Mouse (Mus musculus) macrophage (primary cell): Measurements from ENCODE around the gene Lyve1. TPM values are rescaled to one million over a fixed set of nuclear protein-coding genes. Genes with fewer than 3 reads are reported as not detected.
A peak's percentile ranks its signal among the peaks of the same experiment; 100 is the strongest.

Experiments used
- H3K27ac ChIP-seq: fragments of 350-480 bp; formaldehyde crosslinking; 2 replicates; pipeline ENCODE4 v1.9.0; 2021
- H3K36me3 ChIP-seq: fragments of 350-480 bp; formaldehyde crosslinking; 2 replicates; pipeline ENCODE4 v1.9.0; 2021; ENCODE audit errors: inconsistent target
- H3K4me3 ChIP-seq: fragments of 350-480 bp; formaldehyde crosslinking; 2 replicates; pipeline ENCODE4 v1.9.0; 2021; ENCODE audit errors: inconsistent target
- H3K79me2 ChIP-seq: fragments of 350-480 bp; formaldehyde crosslinking; 2 replicates; pipeline ENCODE4 v1.9.0; 2021; ENCODE audit errors: inconsistent target
- WGBS: methylation state at CpG from one replicate; pipeline ENCODE4 v1.1.7; 2026; ENCODE audit warnings: inconsistent platforms; ENCODE audit not compliant: missing documents; 5-methylcytosine and 5-hydroxymethylcytosine counted together
- polyA plus RNA-seq: library from polyadenylated mRNA; stranded (reverse); fragments of 250-400 nt; gene quantifications from 3 replicates; pipeline ENCODE4 v1.2.4, GENCODE M21; 2018; ENCODE audit warnings: inconsistent platforms

The Lyve1 gene
- polyA plus RNA-seq, 1 experiment from 2014 or later, result 0.11 TPM

DNA sequence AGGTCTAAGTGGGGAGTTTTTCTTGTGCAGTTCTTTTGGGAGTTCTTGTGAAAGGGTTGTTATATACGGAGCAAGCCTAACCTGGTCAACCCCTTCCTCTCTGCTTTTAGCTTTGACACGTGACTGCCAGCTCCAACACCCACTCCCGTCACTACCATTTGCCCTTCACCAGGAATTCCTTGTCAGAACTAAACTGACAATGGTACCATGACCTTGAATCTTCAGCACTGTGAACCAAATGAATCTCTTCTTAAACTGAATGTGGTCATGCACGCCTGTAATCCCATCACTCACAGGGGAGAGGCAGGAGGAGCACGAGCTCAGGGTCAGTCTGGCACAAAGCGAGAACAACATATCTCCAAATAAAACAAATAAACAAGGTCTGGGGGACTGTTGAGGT, 4.1 kb upstream of the Lyve1 start:
- no peak overlapping the region for H3K4me3 ChIP-seq
- no peak overlapping the region for H3K27ac ChIP-seq
- H3K79me2 ChIP-seq, result no peaks in the 10 kb centered on the region
- 99% methylated on average over 6 of the region's 6 CpGs for WGBS
- no peaks in the 10 kb centered on the region for H3K36me3 ChIP-seq

DNA sequence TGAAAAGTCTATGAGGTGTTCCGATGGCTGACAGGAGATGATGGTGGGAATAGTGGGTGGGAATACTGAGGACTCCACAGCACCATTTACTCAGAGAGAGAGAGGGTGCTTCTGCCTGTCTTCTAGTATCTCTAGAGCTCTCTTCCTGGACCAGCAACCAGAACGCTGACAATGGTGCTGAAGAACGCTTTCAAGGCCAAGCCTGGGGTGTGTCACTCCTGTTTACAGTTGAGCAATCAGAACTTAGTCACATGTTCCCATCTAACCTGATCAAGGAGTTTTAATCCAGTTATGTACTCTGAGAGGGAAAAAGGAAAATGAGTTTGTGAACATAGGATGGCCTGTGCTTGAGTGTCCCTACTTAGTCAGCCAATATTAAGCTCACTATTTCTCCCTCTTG, 3.0 kb upstream of the Lyve1 start:
- H3K79me2 ChIP-seq, result no peaks in the 10 kb centered on the region
- WGBS, result 95% methylated on average over 3 of the region's 3 CpGs
- no peak overlapping the region for H3K27ac ChIP-seq
- H3K36me3 ChIP-seq, result no peaks in the 10 kb centered on the region
- H3K4me3 ChIP-seq, result no peak overlapping the region

DNA sequence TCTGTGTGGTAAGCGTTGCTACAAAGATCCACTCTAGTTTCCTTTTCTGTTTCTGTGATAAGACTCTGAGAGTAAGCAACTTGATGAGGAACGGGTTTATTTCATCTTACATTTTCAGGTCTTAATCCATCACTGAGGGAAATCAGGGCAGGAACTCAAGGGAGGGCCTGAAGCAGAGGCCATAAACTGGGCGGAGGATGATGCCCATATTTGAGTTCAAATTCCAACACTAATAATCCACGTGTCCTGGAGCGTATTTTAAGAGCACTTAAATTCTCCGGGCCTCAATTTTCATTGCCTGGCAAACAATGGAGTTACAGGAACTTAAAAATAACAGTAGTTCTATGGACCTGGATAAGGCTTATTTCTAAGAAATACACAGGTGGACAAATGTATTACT, 2.5 kb upstream of the Lyve1 start:
- no peaks in the 10 kb centered on the region for H3K36me3 ChIP-seq
- no peaks in the 10 kb centered on the region for H3K79me2 ChIP-seq
- H3K4me3 ChIP-seq, result no peak overlapping the region
- WGBS, result 95% methylated on average over 6 of the region's 6 CpGs
- H3K27ac ChIP-seq, result no peak overlapping the region

DNA sequence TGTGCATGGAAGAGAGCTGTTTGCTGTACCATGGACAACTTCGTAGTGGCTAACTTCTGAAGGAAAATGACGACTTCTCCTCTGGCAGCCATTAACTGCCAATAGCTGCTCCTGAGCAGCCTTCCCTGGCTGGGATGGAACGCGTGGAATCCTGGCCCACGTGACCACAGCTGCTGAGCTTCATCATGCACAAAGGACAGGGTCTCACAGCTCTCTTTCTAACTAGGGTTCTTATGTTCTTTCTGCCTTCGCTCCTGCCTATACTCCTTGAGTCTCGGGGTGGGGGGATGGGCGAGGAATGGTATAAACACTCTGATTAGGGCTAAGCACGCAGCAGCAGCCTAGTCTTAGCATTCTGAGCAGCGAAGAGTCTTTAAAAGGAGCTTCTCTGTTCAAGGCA, 2.0 kb upstream of the Lyve1 start:
- H3K27ac ChIP-seq, result no peak overlapping the region
- 93% methylated on average over 10 of the region's 10 CpGs for WGBS
- H3K79me2 ChIP-seq, result no peaks in the 10 kb centered on the region
- H3K36me3 ChIP-seq, result no peaks in the 10 kb centered on the region
- no peak overlapping the region for H3K4me3 ChIP-seq

DNA sequence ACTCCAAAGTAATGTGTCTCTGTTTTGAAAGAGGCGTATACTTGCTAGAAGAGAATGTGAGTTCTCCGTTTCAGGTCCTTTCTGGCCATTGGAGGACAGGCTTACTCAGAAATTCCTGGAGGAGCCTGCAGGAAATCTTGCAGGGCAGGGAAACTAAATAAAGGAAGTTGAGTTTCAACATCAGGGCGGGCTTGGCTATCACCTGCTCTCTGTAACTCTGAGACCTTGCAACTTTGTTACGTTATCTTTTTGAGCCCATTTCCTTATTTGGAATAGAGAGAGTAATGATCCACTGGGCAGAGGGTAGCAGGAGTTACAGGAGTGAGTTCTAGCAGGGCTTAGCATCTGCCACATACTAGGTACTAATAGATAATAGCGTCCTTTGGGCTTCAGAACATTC, 2.9 kb downstream of the Lyve1 start:
- Histone ChIP-seq H3K79me2 (no peaks in the 10 kb centered on the region), H3K27ac (no peak overlapping the region), H3K4me3 (no peak overlapping the region), H3K36me3 (no peaks in the 10 kb centered on the region)
- 41% methylated on average over 5 of the region's 5 CpGs for WGBS

DNA sequence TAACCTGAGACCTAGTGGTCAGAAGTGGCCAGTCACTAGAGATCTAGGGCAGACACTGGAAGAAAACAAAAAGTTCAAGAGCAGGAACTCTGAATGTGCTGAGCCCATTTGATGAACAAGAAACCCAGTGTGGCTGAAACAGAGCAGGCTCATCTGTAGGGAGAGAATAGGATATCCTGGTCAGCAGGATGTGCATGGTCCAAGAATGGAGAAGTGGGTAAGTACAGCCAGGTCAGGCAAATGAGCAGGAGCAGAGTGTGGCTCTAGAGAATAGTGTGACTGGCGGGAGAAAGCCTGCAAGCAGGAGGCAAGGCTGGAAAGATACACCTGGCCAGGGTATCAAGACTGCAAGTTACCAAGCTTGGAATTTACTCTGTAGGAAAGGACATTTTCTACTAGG, 7.4 kb downstream of the Lyve1 start:
- Histone ChIP-seq H3K79me2 (no peaks in the 10 kb centered on the region), H3K4me3 (no peak overlapping the region), H3K36me3 (no peaks in the 10 kb centered on the region), H3K27ac (no peak overlapping the region)
- 27% methylated on average over 1 of the region's 1 CpGs for WGBS

DNA sequence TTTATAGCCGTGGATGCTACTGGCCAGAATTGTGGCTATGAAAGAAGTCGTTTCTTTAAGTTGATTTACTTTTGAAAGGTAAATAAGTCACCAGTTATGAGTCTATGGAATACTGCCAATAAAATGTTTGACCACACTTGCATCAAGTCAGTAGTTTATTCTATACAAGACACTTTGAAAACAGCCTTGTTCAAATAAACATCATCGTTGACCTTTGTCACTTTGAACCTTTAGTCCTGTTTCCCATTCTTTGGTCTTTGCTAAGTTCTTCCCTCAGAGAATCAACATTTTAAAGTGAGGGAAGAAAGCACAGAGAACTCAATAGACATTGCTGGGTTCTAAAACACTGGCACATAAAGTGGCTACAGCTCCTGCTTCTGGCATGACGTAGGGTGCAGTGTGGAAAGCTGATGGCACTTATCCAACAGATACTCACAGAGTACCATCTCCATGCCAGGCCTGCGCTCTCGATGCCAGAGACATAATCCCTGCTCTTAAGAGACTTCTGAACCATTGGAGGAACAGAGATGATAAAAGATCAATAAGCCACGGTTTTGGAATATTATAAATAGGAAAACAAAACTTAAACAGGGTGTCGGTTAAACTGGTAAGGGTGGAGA, 8.0 kb downstream of the Lyve1 start:
- Histone ChIP-seq H3K4me3 (no peak overlapping the region), H3K27ac (no peak overlapping the region), H3K36me3 (no peaks in the 10 kb centered on the region), H3K79me2 (no peaks in the 10 kb centered on the region)
- WGBS, result 83% methylated on average over 8 of the region's 8 CpGs

DNA sequence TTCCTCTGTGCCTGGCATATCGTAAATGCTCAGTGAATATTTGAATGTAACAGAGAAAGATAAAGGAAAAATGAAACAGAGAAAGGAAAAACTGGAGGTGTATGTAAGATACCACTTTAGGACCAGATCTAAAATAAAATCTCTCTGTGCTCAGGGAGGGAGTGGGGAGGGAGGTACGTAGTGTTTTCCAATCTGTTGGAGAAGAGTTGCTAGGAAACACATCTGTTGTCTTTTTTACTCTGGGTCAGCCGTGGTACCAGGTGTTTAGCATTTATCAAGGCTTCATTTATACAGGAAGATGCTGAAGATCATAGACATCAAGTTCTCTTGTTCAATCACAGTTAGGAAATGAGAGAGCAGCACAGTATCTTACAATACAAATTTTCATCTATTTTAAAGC, 8.5 kb downstream of the Lyve1 start:
- Histone ChIP-seq H3K36me3 (no peaks in the 10 kb centered on the region), H3K27ac (no peak overlapping the region), H3K4me3 (no peak overlapping the region), H3K79me2 (no peaks in the 10 kb centered on the region)
- 98% methylated on average over 3 of the region's 3 CpGs for WGBS

DNA sequence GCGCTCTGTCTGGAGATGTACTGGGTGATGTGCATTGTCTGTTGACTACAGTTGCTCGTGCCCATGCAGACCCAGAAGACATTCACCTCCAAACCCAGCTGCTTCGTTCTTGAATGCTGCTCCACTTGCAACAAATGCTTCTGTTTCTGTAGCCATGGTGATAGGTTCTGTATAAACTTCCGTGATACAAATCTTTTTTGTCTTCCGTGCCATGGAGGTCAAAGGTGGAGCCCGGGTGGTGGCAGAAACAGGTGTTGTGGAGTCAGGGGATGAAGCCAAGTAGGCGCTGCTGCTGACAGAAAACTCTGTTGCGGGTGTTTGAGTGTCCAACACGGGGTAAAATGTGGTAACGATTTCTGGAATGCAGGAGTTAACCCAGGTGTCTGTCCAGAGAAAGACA, 9.4 kb downstream of the Lyve1 start:
- no peaks in the 10 kb centered on the region for H3K36me3 ChIP-seq
- no peak overlapping the region for H3K27ac ChIP-seq
- 94% methylated on average over 10 of the region's 10 CpGs for WGBS
- no peak overlapping the region for H3K4me3 ChIP-seq
- H3K79me2 ChIP-seq, result no peaks in the 10 kb centered on the region

DNA sequence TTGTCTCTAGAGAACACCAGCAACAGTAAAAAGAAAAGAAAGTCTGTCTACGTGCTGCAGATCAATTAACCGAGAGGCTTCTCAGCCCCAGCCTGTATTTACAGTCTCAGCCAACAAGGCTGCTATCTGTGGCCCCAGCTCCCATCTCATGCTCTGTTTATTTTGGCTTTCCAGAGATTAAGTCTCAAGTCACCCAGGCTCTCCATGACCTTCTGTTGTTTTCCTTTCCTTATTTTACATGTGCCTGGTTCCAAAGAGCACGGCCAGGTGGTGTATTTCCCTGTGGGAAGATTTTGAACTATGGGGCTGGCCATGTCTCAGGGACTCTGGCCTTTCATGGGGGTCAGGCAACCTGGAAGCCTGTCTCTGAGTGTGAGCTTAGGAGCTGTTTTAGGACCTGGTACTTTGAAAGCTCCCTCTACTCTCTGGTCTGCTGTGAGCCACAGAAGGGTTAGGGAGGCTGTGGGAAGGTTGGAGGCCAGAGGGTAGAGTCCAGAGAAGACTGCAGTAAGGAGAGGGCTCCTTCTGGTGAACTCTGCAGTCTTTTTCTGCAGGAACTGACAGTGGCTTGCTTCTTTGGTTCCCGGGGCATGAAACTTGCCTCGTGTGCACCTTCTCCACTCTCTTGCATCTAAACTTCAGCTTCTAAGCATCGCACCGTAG, 11.4 kb downstream of the Lyve1 start:
- H3K27ac ChIP-seq, result no peak overlapping the region

DNA sequence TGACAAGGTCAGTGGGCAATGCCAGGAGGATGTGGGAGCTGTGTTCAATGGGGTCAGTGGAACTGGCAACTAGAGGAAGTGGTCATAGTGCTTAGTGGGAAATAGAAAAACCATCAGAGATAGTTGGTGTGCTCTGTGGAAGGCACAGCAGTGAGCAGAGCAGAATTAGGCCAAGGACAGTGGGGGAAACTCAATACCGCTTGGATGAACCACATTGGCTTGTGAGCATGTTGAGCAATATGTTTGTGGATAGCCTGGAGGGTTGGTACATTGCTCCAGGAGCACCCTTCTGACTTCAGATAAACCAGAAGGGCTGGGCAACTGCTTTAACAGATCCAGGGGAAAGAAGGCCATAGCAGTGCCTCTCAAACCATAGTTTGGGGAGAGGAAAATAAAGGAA, 14.7 kb downstream of the Lyve1 start:
- no peak overlapping the region for H3K4me3 ChIP-seq
- peaks cover 4% of the 10 kb centered on the region for H3K79me2 ChIP-seq
- H3K36me3 ChIP-seq, result no peaks in the 10 kb centered on the region
- H3K27ac ChIP-seq, result no peak overlapping the region
- 55% methylated on average over 1 of the region's 1 CpGs for WGBS

More for the DNA sequence above, 11.4 kb downstream of the Lyve1 start:
- no peak overlapping the region for H3K4me3 ChIP-seq
- no peaks in the 10 kb centered on the region for H3K79me2 ChIP-seq
- WGBS, result 97% methylated on average over 7 of the region's 7 CpGs
- no peaks in the 10 kb centered on the region for H3K36me3 ChIP-seq

DNA sequence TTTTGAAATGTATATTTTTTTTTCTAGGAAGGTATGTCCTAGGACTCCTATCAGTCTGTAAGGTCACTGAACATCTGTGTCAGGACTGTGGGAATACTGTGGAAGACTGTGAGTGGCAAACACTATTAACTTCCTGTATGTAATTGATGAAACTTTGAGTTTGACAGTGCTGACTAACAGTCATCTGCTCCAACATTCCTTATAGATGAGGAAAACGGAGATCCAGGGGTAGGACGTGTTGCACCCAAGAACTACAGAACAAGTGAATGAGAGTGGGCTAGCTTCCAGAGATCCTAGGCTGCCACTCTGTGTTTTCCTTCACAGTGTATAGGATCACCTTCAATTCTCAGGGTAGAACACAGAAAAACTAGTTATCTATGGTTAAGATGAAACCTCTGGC, 15.7 kb downstream of the Lyve1 start:
- WGBS, result 100% methylated on average over 2 of the region's 2 CpGs
- H3K79me2 ChIP-seq, result peaks cover 15% of the 10 kb centered on the region

DNA sequence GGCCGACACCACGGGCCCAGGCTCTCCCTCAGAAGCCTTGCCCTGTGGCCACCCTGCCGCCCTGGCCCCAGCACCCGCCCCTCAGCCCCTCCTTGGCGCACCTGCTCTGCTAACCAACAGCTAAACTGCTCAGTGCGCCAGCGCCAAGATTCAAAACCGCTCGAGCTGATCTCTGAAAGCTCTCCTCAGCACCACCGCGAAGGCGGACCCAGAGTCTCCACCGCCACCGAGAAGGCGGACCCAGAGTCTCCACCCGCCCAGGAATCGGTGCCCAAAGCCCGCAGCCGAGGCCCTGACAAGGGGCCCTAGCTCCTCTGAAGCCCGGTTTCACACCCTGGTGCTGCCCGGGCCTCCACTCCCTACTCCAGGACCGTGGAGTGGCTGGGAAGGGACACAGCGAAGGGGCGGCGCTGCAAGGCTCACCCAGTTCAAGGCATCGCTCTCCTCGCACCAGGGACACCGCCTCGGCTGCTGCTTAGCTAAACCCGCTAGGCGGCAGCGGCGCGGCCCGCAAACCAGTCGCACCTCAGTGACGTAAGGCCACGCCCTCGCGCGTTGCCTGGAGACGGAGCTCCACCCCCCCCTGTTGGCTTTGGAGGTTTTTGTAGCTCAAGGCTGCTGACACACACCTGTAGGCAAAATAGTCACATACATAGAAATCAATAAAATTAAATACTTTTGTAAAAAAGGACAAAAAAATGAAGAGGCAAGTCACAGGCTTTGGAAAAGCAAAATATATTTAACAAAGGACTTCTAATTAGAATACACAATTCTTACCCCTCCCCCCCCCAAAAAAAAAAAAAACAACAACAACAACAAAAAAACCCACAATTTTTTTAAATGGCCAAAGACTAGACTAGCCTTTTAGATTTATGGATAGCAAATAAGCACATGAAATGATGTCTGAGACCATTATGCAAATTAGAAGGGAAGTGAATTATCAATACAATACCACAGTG, 18.8 kb downstream of the Lyve1 start, which contains the start of gene Rnf141:
Gene Rnf141 (minus strand): TSS at position 542 of the 959 bp plus-strand sequence.
- Histone ChIP-seq H3K27ac (peak within 1 kb of the TSS; percentile 69), H3K4me3 (peak within 1 kb of the TSS; percentile 70), H3K79me2 (peaks cover 36% of the 10 kb centered on the region), H3K36me3 (no peaks in the 10 kb centered on the region)
- under 1% methylated on average over 42 of the region's 42 CpGs for WGBS

More for the DNA sequence above, 15.7 kb downstream of the Lyve1 start:
- H3K36me3 ChIP-seq, result no peaks in the 10 kb centered on the region
- no peak overlapping the region for H3K4me3 ChIP-seq
- H3K27ac ChIP-seq, result no peak overlapping the region

DNA sequence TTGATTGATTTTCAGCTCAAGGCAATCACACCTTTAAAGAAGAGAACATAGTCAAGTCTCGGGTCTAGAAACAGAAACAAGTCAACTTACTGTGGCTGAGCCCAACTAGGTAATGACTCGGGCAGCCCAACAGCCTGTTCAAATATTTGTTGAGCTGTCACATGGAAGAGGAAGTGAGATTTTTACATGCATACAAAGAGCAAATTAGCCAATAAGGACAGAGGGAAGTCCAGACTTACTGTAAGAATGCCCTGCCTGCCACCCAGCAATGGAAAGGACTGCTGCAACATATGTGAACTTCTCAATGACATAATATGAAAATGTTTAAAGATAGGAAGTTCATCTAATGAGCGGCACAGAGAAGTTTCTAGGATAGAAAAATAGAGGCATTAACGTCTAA, 22.7 kb downstream of the Lyve1 start:
- peaks cover 62% of the 10 kb centered on the region for H3K79me2 ChIP-seq
- peak overlapping the region; percentile 5; the same call in 1 of the 2 replicates for H3K4me3 ChIP-seq
- H3K27ac ChIP-seq, result peak overlapping the region; percentile 71
- WGBS, result 2% methylated on average over 4 of the region's 4 CpGs
- H3K36me3 ChIP-seq, result no peaks in the 10 kb centered on the region

DNA sequence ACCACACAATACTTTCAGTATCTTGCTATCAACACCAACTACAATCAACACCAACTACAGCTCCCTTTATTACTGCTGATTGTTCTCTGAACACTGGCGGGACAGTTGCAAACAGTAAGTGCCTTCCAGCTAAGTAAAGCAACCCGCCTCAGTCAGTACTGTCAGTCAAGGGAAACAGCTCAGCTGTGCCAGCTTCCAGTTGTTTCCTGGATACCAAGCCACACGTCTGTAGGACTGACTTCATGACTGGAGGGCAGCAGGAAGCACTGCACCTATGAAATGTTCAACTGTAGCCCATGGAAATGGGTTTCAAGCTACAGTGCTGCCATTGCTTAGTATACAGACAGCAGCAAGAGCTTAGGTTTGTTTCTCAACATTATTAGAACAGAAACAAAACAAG, 28.5 kb downstream of the Lyve1 start:
- H3K27ac ChIP-seq, result no peak overlapping the region
- H3K36me3 ChIP-seq, result peaks cover 21% of the 10 kb centered on the region
- 35% methylated on average over 3 of the region's 3 CpGs for WGBS
- peaks cover 30% of the 10 kb centered on the region for H3K79me2 ChIP-seq
- H3K4me3 ChIP-seq, result no peak overlapping the region
